Mouse (Mus musculus) brain, embryonic 14.5 days (tissue): ENCODE results near the gene Gm49361.

ENCODE experiments used
- CTCF ChIP-seq: fragments of 200-500 bp; IDR thresholded peaks from 2 replicates; pipeline ENCODE4 v1.5.1; 2012; ENCODE audit warnings: inconsistent platforms, mild to moderate bottlenecking, moderate library complexity, borderline replicate concordance; ENCODE audit not compliant: insufficient read depth, insufficient read length; ENCODE audit errors: extremely low read depth
- POLR2A ChIP-seq: fragments of 200-500 bp; IDR thresholded peaks from 2 replicates; pipeline ENCODE4 v1.6.1; 2012; ENCODE audit warnings: mild to moderate bottlenecking, inconsistent platforms, borderline replicate concordance; ENCODE audit not compliant: poor library complexity, insufficient read depth, insufficient read length, severe bottlenecking; ENCODE audit errors: extremely low read depth

DNA sequence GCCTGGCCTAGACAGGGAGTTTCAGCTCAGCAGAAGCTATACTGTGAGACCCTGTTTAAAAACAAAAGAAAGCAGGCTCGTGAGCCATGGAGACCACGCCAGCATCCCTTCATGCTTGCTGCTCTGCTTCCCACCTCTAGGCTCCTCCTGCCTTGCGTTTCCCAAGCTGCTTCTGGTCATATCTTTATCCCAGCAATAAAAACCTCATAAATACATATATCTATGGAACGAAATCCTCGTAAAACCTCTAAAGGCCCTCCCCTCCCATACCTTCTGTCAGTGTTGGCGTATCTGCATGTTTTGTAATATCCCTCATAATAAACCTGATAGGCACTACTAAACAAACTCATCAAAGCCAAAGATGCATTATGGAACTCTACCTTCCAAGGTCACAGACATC lies 59.3 kb downstream of the Gm49361 start:
- TF ChIP-seq CTCF (no peak), POLR2A (no peak)
